In genomic region chr10:26919307-26919977, GRCm38 (mm10) we compare ENCODE assay signal across 8 mouse cellular contexts.
DNase-seq lines count a peak whose midpoint lies in the region; ATAC-seq lines count a peak whose summit lies in the region.

No protein-coding gene starts in this region.

- no peak overlapping the region for H3K9ac ChIP-seq in liver, embryonic 16.5 days (ENCODE audit: low read depth, low read length)

- ATAC-seq in liver, embryonic 16.5 days (ENCODE audit: low read depth) = peak; percentile 66

- DNase-seq in urinary bladder, postnatal 25 days (ENCODE audit: low spot score) = peak; percentile 23
- no peak for DNase-seq in urinary bladder, postnatal 4 days (ENCODE audit: low spot score in 2 of 2)
- DNase-seq in cerebellum, postnatal 10 days = peak; percentile 74 to 82
- DNase-seq in heart, postnatal 14 days = peak; percentile 13 to 50
- DNase-seq in kidney, postnatal 4 days = peak; percentile 30 to 46
- DNase-seq in retina, embryonic 14.5 days (ENCODE audit: low spot score) = peak; percentile 70
- no peak for DNase-seq in spleen, postnatal 14 days (ENCODE audit: low spot score in 2 of 2)

- intact Hi-C loops in heart, postnatal 14 days (cut with DNase I) = no loop called here

- no peak overlapping the region for H3K4me2 ChIP-seq in liver, embryonic 16.5 days (ENCODE audit: low read depth, low read length)

- no peaks in the 10 kb centered on the region for H3K27me3 ChIP-seq in liver, embryonic 16.5 days (ENCODE audit: control insufficient read depth, insufficient read depth, low read depth, low read length)

- 22% methylated on average over 5 of the region's 5 CpGs for WGBS in liver, embryonic 16.5 days (ENCODE audit: insufficient replicate concordance)

- H3K27ac ChIP-seq in liver, embryonic 16.5 days (ENCODE audit: low read length) = no peak overlapping the region

- no peaks in the 10 kb centered on the region for H3K36me3 ChIP-seq in liver, embryonic 16.5 days (ENCODE audit: control insufficient read depth, insufficient read depth)

- no peak overlapping the region for H3K4me3 ChIP-seq in liver, embryonic 16.5 days (ENCODE audit: low read depth, low read length)

- no peaks in the 10 kb centered on the region for H3K9me3 ChIP-seq in liver, embryonic 16.5 days (replicated peaks; ENCODE audit: control insufficient read depth, low read length)

- H3K4me1 ChIP-seq in liver, embryonic 16.5 days (ENCODE audit: control insufficient read depth, low read depth, low read length) = no peaks in the 10 kb centered on the region

Comparison
In these comparisons a context has a peak if more than half of its experiments do, and no peak if none do; other contexts are left out.
1. DNase-seq: peak in urinary bladder, postnatal 25 days (single experiment), cerebellum, postnatal 10 days (2 of 2), heart, postnatal 14 days (2 of 2), kidney, postnatal 4 days (2 of 2) and retina, embryonic 14.5 days (single experiment); none in urinary bladder, postnatal 4 days (0 of 2) and spleen, postnatal 14 days (0 of 2).